Mouse (Mus musculus) liver, embryonic 12.5 days (tissue): ENCODE data around the gene Vpreb2. TPM values are rescaled to one million over a fixed set of nuclear protein-coding genes. Genes with fewer than 3 reads are reported as not detected.
"Not testable (repeated sequence)": the region's sequence is repeated elsewhere in the genome, so short reads cannot be mapped to it uniquely, and the experiment has no call there.

ENCODE experiments used
- ATAC-seq: fragments of 200-750 bp; cut with Nextera tagmentation; 2 replicates; pipeline ENCODE4 v1.8.0; 2017; ENCODE audit warnings: moderate number of reproducible peaks, mild to moderate bottlenecking, moderate library complexity
- H3K27ac ChIP-seq: fragments of 300-500 bp; sonication (generic); 2 replicates; pipeline ENCODE4 v1.5.1; 2016; ENCODE audit warnings: mild to moderate bottlenecking
- H3K27me3 ChIP-seq: fragments of 300-500 bp; sonication (generic); replicated peaks from 2 replicates; pipeline ENCODE4 v1.6.1; 2016; ENCODE audit warnings: mild to moderate bottlenecking, moderate library complexity
- H3K36me3 ChIP-seq: fragments of 300-500 bp; sonication (generic); 2 replicates; pipeline ENCODE4 v1.6.1; 2016; ENCODE audit warnings: mild to moderate bottlenecking, moderate library complexity
- H3K4me1 ChIP-seq: fragments of 300-500 bp; sonication (generic); 2 replicates; pipeline ENCODE4 v1.6.1; 2016
- H3K4me2 ChIP-seq: fragments of 300-500 bp; sonication (generic); 2 replicates; pipeline ENCODE4 v1.6.1; 2016; ENCODE audit warnings: mild to moderate bottlenecking, moderate library complexity
- H3K4me3 ChIP-seq: fragments of 300-500 bp; sonication (generic); 2 replicates; pipeline ENCODE4 v1.5.1; 2016; ENCODE audit warnings: mild to moderate bottlenecking, moderate library complexity
- H3K9ac ChIP-seq: fragments of 300-500 bp; sonication (generic); 2 replicates; pipeline ENCODE4 v1.6.1; 2016; ENCODE audit warnings: mild to moderate bottlenecking, moderate library complexity
- H3K9me3 ChIP-seq: fragments of 300-500 bp; sonication (generic); replicated peaks from 2 replicates; pipeline ENCODE4 v1.6.1; 2016; ENCODE audit warnings: mild to moderate bottlenecking, moderate library complexity
- WGBS: fragments of 180-500 bp; shearing (Covaris S2); methylation state at CpG from one replicate; pipeline ENCODE4 v1.1.7; 2016; ENCODE audit not compliant: insufficient replicate concordance; 5-methylcytosine and 5-hydroxymethylcytosine counted together
- polyA plus RNA-seq: library from polyadenylated mRNA; unstranded; fragments of >200 nt; fragmentation: Nextera tagmentation; extraction: Ambion mirVana; gene quantifications from 2 replicates; pipeline ENCODE4 v1.2.1, GENCODE M21; 2016

Gene Vpreb2
- polyA plus RNA-seq, 1 experiment from 2014 or later = not detected

GRCm38 (mm10) chr16:17999668-18000067, 19.4 kb downstream of the Vpreb2 start:
- H3K27ac ChIP-seq = no peak overlapping the region
- no peaks in the 10 kb centered on the region; the same call in 1 of the 2 replicates for H3K27me3 ChIP-seq
- no peaks in the 10 kb centered on the region for H3K9me3 ChIP-seq
- no peak for ATAC-seq
- H3K4me1 ChIP-seq = no peaks in the 10 kb centered on the region
- H3K4me2 ChIP-seq = no peak overlapping the region
- H3K9ac ChIP-seq = no peak overlapping the region
- WGBS = 81% methylated on average over 5 of the region's 5 CpGs
- H3K36me3 ChIP-seq = no peaks in the 10 kb centered on the region
- no peak overlapping the region for H3K4me3 ChIP-seq

GRCm38 (mm10) chr16:18004589-18004988, 24.4 kb downstream of the Vpreb2 start:
- H3K4me3 ChIP-seq = no peak overlapping the region
- H3K4me2 ChIP-seq = no peak overlapping the region
- H3K36me3 ChIP-seq = no peaks in the 10 kb centered on the region
- no peaks in the 10 kb centered on the region; the same call in 1 of the 2 replicates for H3K27me3 ChIP-seq
- WGBS = 47% methylated on average over 5 of the region's 5 CpGs
- H3K9me3 ChIP-seq = no peaks in the 10 kb centered on the region
- no peak overlapping the region for H3K27ac ChIP-seq
- no peak overlapping the region for H3K9ac ChIP-seq
- ATAC-seq = no peak
- no peaks in the 10 kb centered on the region for H3K4me1 ChIP-seq

- H3K9ac ChIP-seq = no peak overlapping the region
- H3K4me3 ChIP-seq = no peak overlapping the region
- no peak overlapping the region for H3K4me2 ChIP-seq
- no peaks in the 10 kb centered on the region for H3K4me1 ChIP-seq
- no peaks in the 10 kb centered on the region; the same call in 1 of the 2 replicates for H3K27me3 ChIP-seq
- WGBS = 37% methylated on average over 4 of the region's 4 CpGs
- no peaks in the 10 kb centered on the region for H3K9me3 ChIP-seq
- no peaks in the 10 kb centered on the region for H3K36me3 ChIP-seq
- no peak for ATAC-seq
- no peak overlapping the region for H3K27ac ChIP-seq
Measured at GRCm38 (mm10) chr16:18007083-18007482, 26.9 kb downstream of the Vpreb2 start.

- 56% methylated on average over 6 of the region's 6 CpGs for WGBS
- no peaks in the 10 kb centered on the region for H3K9me3 ChIP-seq
Measured at GRCm38 (mm10) chr16:18011101-18011500, 30.9 kb downstream of the Vpreb2 start.

GRCm38 (mm10) chr16:18016482-18016881, 36.3 kb downstream of the Vpreb2 start:
- H3K4me2 ChIP-seq, H3K36me3 ChIP-seq, H3K27me3 ChIP-seq, H3K4me3 ChIP-seq, H3K27ac ChIP-seq, ATAC-seq, H3K9me3 ChIP-seq, H3K4me1 ChIP-seq, H3K9ac ChIP-seq: not testable (repeated sequence)
- WGBS = 51% methylated on average over 4 of the region's 4 CpGs

More at GRCm38 (mm10) chr16:18011101-18011500, 30.9 kb downstream of the Vpreb2 start:
- H3K4me3 ChIP-seq = no peak overlapping the region
- H3K9ac ChIP-seq = no peak overlapping the region
- no peak overlapping the region for H3K27ac ChIP-seq
- H3K36me3 ChIP-seq = no peaks in the 10 kb centered on the region
- H3K27me3 ChIP-seq = no peaks in the 10 kb centered on the region; the same call in 1 of the 2 replicates
- no peaks in the 10 kb centered on the region for H3K4me1 ChIP-seq
- ATAC-seq = no peak
- H3K4me2 ChIP-seq = no peak overlapping the region

- no peak overlapping the region for H3K4me2 ChIP-seq
- peak; percentile 24; the same call in 1 of the 2 replicates for ATAC-seq
- no peak overlapping the region for H3K27ac ChIP-seq
- no peaks in the 10 kb centered on the region for H3K4me1 ChIP-seq
- no peaks in the 10 kb centered on the region for H3K36me3 ChIP-seq
- H3K27me3 ChIP-seq = no peaks in the 10 kb centered on the region
- no peak overlapping the region for H3K9ac ChIP-seq
- no peak overlapping the region for H3K4me3 ChIP-seq
- WGBS = 57% methylated on average over 8 of the region's 8 CpGs
- no peaks in the 10 kb centered on the region for H3K9me3 ChIP-seq
Measured at GRCm38 (mm10) chr16:18022780-18023557, 42.7 kb downstream of the Vpreb2 start.

GRCm38 (mm10) chr16:18027371-18027770, 47.1 kb downstream of the Vpreb2 start:
- Histone ChIP-seq H3K27ac (no peak overlapping the region), H3K4me3 (no peak overlapping the region), H3K4me2 (no peak overlapping the region), H3K36me3 (no peaks in the 10 kb centered on the region), H3K27me3 (0 out of 2 replicates have a peak, but pooled peaks cover 4% of the 10 kb centered on the region), H3K9me3 (no peaks in the 10 kb centered on the region), H3K4me1 (no peaks in the 10 kb centered on the region), H3K9ac (no peak overlapping the region)
- no peak for ATAC-seq
- WGBS = 57% methylated on average over 2 of the region's 2 CpGs

Other genes with a start within 250 kb of the Vpreb2 start
- 24.2 and 25.2 TPM in 2 replicates for gene Med15, start 247.5 kb upstream of the Vpreb2 start, polyA plus RNA-seq
- gene Klhl22, start 220.8 kb upstream of the Vpreb2 start, polyA plus RNA-seq = 23.5 and 24.0 TPM in 2 replicates
- gene Scarf2, start 183.1 kb upstream of the Vpreb2 start, polyA plus RNA-seq = 4.9 and 5.2 TPM in 2 replicates
- gene B830017H08Rik, start 147.3 kb upstream of the Vpreb2 start, polyA plus RNA-seq = not detected in 2 replicates
- gene Car15, start 142.1 kb upstream of the Vpreb2 start, polyA plus RNA-seq = 0.58 and 0.61 TPM in 2 replicates
- not detected in 2 replicates for gene Gm20518, start 88.8 kb upstream of the Vpreb2 start, polyA plus RNA-seq
- gene Tssk1, start 86.2 kb upstream of the Vpreb2 start, polyA plus RNA-seq = 0.04 TPM in 1 of 2 replicates, not detected in the other
- 29.7 and 29.9 TPM in 2 replicates for gene Dgcr2, start 81.9 kb upstream of the Vpreb2 start, polyA plus RNA-seq
- gene Tssk2, start 81.8 kb upstream of the Vpreb2 start, polyA plus RNA-seq = not detected in 2 replicates
- 18.7 and 18.9 TPM in 2 replicates for gene Ess2, start 69.1 kb upstream of the Vpreb2 start, polyA plus RNA-seq
- gene Gsc2, start 65.4 kb upstream of the Vpreb2 start, polyA plus RNA-seq = not detected in 2 replicates
- gene Slc25a1, start 52.2 kb upstream of the Vpreb2 start, polyA plus RNA-seq = 99.2 and 102 TPM in 2 replicates
- gene Dgcr6, start 72.4 kb downstream of the Vpreb2 start, polyA plus RNA-seq = 40.4 and 40.5 TPM in 2 replicates
- gene Prodh, start 109.8 kb downstream of the Vpreb2 start, polyA plus RNA-seq = 8.6 and 10.1 TPM in 2 replicates
- 0.65 and 0.68 TPM in 2 replicates for gene Rtn4r, start 147.2 kb downstream of the Vpreb2 start, polyA plus RNA-seq
- not detected in 2 replicates for gene Ccdc188, start 237.5 kb downstream of the Vpreb2 start, polyA plus RNA-seq